16 mouse cellular contexts compared by ENCODE assay signal in genomic region chr6:134961858-134962517, GRCm38 (mm10). TPM values are rescaled to one million over a fixed set of nuclear protein-coding genes. Genes with fewer than 3 reads are reported as not detected.
DNase-seq lines count a peak whose midpoint lies in the region; ATAC-seq and TF ChIP-seq lines count a peak whose summit lies in the region.
"Had no signal": no experiment of that assay in that cellular context is flagged by ENCODE, and none has a peak within 500 bp of the region (broad histone marks: within the 10 kb centered on the region; RNA-seq: fewer than 3 reads in every experiment).

No protein-coding gene starts in this region.

- H3K27ac ChIP-seq in lung, embryonic 14.5 days (ENCODE audit: low read depth): no peak overlapping the region
- H3K27ac ChIP-seq: embryonic facial prominence, embryonic 13.5 days; heart, embryonic 10.5 days; kidney, postnatal 0 days; layer of hippocampus, adult 2 months; limb, embryonic 15.5 days had no signal

- no peaks in the 10 kb centered on the region for H3K9me3 ChIP-seq in lung, embryonic 14.5 days (ENCODE audit: low read depth, low read length)
- H3K9me3 ChIP-seq: heart, embryonic 10.5 days; limb, embryonic 15.5 days had no signal

- peak; percentile 46 to 53 for DNase-seq in cerebellum, postnatal 10 days
- no peak for DNase-seq in cerebellum, adult 11-12 months
- peak; percentile 13 for DNase-seq in lung, embryonic 14.5 days
- no peak for DNase-seq in lung, postnatal 36 days
- DNase-seq in ovary, postnatal 36 days (ENCODE audit: low spot score): peak; percentile 29
- DNase-seq in ovary, postnatal 10 days (ENCODE audit: low spot score): no peak
- no peak for DNase-seq in left cerebral cortex, adult 11 months (ENCODE audit: low spot score)
- DNase-seq: cerebellum, postnatal 25 days; lung, adult 2 months had no signal

- no peak overlapping the region for H3K4me3 ChIP-seq in lung, embryonic 14.5 days (ENCODE audit: low read depth, low read length)
- H3K4me3 ChIP-seq: embryonic facial prominence, embryonic 13.5 days; heart, embryonic 10.5 days; layer of hippocampus, adult 2 months; limb, embryonic 15.5 days had no signal

- ATAC-seq in lung, embryonic 14.5 days (ENCODE audit: insufficient read depth): no peak
- peak; percentile 40 for ATAC-seq in granulocyte monocyte progenitor cell, adult 5-6 weeks (replicated peaks; ENCODE audit: poor library complexity, severe bottlenecking)
- ATAC-seq: intestine, postnatal 0 days had no signal

- H3K9ac ChIP-seq in lung, embryonic 14.5 days: no peak overlapping the region
- H3K9ac ChIP-seq: embryonic facial prominence, embryonic 13.5 days; limb, embryonic 15.5 days had no signal

- H3K4me2 ChIP-seq in lung, embryonic 14.5 days: no peak overlapping the region
- H3K4me2 ChIP-seq: embryonic facial prominence, embryonic 13.5 days; limb, embryonic 15.5 days had no signal

- H3K27me3 ChIP-seq in lung, embryonic 14.5 days (ENCODE audit: insufficient read depth, low read length): no peaks in the 10 kb centered on the region
- H3K27me3 ChIP-seq: embryonic facial prominence, embryonic 13.5 days; limb, embryonic 15.5 days had no signal

- H3K4me1 ChIP-seq in lung, embryonic 14.5 days (ENCODE audit: insufficient read depth): no peaks in the 10 kb centered on the region
- H3K4me1 ChIP-seq: limb, embryonic 15.5 days had no signal

- WGBS in lung, embryonic 14.5 days: 28% methylated on average over 9 of the region's 9 CpGs

- no peaks in the 10 kb centered on the region for H3K36me3 ChIP-seq in lung, embryonic 14.5 days (ENCODE audit: insufficient read depth)
- H3K36me3 ChIP-seq: embryonic facial prominence, embryonic 13.5 days; heart, embryonic 10.5 days; limb, embryonic 15.5 days had no signal

- no peak for TF ChIP-seq CTCF in lung, embryonic 14.5 days (IDR thresholded peaks at IDR 0.05; ENCODE audit: low read depth)

RNA-seq across cellular contexts. Expression of gene Apold1, which starts 19.5 kb away (rescaled TPM):
- 0.43 and 0.83 TPM in 2 replicates for polyA plus RNA-seq in lung, embryonic 14.5 days (2014; fragmentation: Nextera tagmentation; extraction: Ambion mirVana)
- not detected in 2 replicates for total RNA-seq in granulocyte monocyte progenitor cell, adult 5-6 weeks (2014; fragmentation: Nextera tagmentation)
- not detected in 2 replicates for total RNA-seq in granulocyte monocyte progenitor cell, adult 5-6 weeks (2017)

RNA-seq across cellular contexts. Expression of gene Cdkn1b, which starts 41.8 kb away (rescaled TPM):
- 12.0 and 13.9 TPM in 2 replicates for polyA plus RNA-seq in lung, embryonic 14.5 days (2014; fragmentation: Nextera tagmentation; extraction: Ambion mirVana)
- 16.9 and 18.1 TPM in 2 replicates for total RNA-seq in granulocyte monocyte progenitor cell, adult 5-6 weeks (2014; fragmentation: Nextera tagmentation)
- total RNA-seq in granulocyte monocyte progenitor cell, adult 5-6 weeks (2017): 38.5 and 38.7 TPM in 2 replicates

RNA-seq across cellular contexts. Expression of gene Ddx47, which starts 49.4 kb away (rescaled TPM):
- polyA plus RNA-seq in lung, embryonic 14.5 days (2014; fragmentation: Nextera tagmentation; extraction: Ambion mirVana): 119 and 120 TPM in 2 replicates
- 60.2 and 87.6 TPM in 2 replicates for total RNA-seq in granulocyte monocyte progenitor cell, adult 5-6 weeks (2014; fragmentation: Nextera tagmentation)
- total RNA-seq in granulocyte monocyte progenitor cell, adult 5-6 weeks (2017): 72.0 and 96.9 TPM in 2 replicates

Comparison
In these comparisons a context has a peak if more than half of its experiments do, and no peak if none do; other contexts are left out.
1. DNase-seq: peak in cerebellum, postnatal 10 days (2 of 2), lung, embryonic 14.5 days (single experiment) and ovary, postnatal 36 days (single experiment); none in cerebellum, adult 11-12 months (single experiment), lung, postnatal 36 days (single experiment), ovary, postnatal 10 days (single experiment) and left cerebral cortex, adult 11 months (single experiment).